Comparison of ENCODE assay signal across 19 mouse cellular contexts in genomic region chr16:95717631-95718030, GRCm38 (mm10). TPM values are rescaled to one million over a fixed set of nuclear protein-coding genes. Genes with fewer than 3 reads are reported as not detected.
A peak's percentile ranks its signal among the peaks of the same experiment; 100 is the strongest.
DNase-seq lines count a peak whose midpoint lies in the region; ATAC-seq and TF ChIP-seq lines count a peak whose summit lies in the region.
"Had no signal": no experiment of that assay in that cellular context is flagged by ENCODE, and none has a peak within 500 bp of the region (broad histone marks: within the 10 kb centered on the region; RNA-seq: fewer than 3 reads in every experiment).

No protein-coding gene starts in this region.

- no peak overlapping the region for H3K9ac ChIP-seq in heart, postnatal 0 days (replicated peaks; ENCODE audit: low read depth, low read length)
- H3K9ac ChIP-seq: hindbrain, embryonic 12.5 days; hindbrain, embryonic 15.5 days had no signal

- H3K4me1 ChIP-seq in heart, postnatal 0 days (ENCODE audit: control insufficient read depth, insufficient read depth), result no peaks in the 10 kb centered on the region
- H3K4me1 ChIP-seq: forebrain, embryonic 10.5 days; hindbrain, embryonic 12.5 days; hindbrain, embryonic 15.5 days had no signal

- no peak for ATAC-seq in heart, postnatal 0 days (ENCODE audit: insufficient read depth, low read depth)
- ATAC-seq: forebrain, embryonic 14.5 days; Patski had no signal

- no peak for TF ChIP-seq CTCF in heart, postnatal 0 days (IDR thresholded peaks at IDR 0.05; ENCODE audit: low read depth)

- intact Hi-C loops in heart, postnatal 25 days (cut with DNase I), result loop anchor here (5.0 kb wide), 1 partner anchor 35 kb away; no protein-coding TSS in a partner anchor

- H3K9me3 ChIP-seq in heart, postnatal 0 days (replicated peaks; ENCODE audit: control insufficient read depth, low read length), result peaks cover 16% of the 10 kb centered on the region
- H3K9me3 ChIP-seq: hindbrain, embryonic 12.5 days; hindbrain, embryonic 15.5 days had no signal

- TF ChIP-seq EP300 in heart, postnatal 0 days (IDR thresholded peaks at IDR 0.05; ENCODE audit: low read depth), result no peak

- no peaks in the 10 kb centered on the region for H3K27me3 ChIP-seq in heart, postnatal 0 days (ENCODE audit: control insufficient read depth, insufficient read depth, low read length)
- H3K27me3 ChIP-seq: CH12.LX; hindbrain, embryonic 12.5 days; hindbrain, embryonic 15.5 days; Patski had no signal

- H3K27ac ChIP-seq in heart, postnatal 0 days (ENCODE audit: low read depth), result peak overlapping the region; percentile 18
- H3K27ac ChIP-seq: forebrain, embryonic 10.5 days; hindbrain, embryonic 12.5 days; hindbrain, embryonic 15.5 days had no signal

- no peak overlapping the region for H3K4me2 ChIP-seq in heart, postnatal 0 days (ENCODE audit: low read depth, low read length)
- H3K4me2 ChIP-seq: heart, embryonic 11.5 days; hindbrain, embryonic 12.5 days; hindbrain, embryonic 15.5 days had no signal

- H3K36me3 ChIP-seq in heart, postnatal 0 days (replicated peaks; ENCODE audit: control insufficient read depth, insufficient read depth, low read length), result peaks cover 83% of the 10 kb centered on the region

- no peak overlapping the region for H3K4me3 ChIP-seq in heart, postnatal 0 days (ENCODE audit: low read depth, low read length)
- H3K4me3 ChIP-seq: forebrain, embryonic 10.5 days; hindbrain, embryonic 12.5 days; hindbrain, embryonic 15.5 days had no signal

- peak; percentile 90 for DNase-seq in heart, adult 11 months
- no peak for DNase-seq in heart, postnatal 4 days
- no peak for DNase-seq in heart, postnatal 0 days (ENCODE audit: low spot score)
- DNase-seq in heart, postnatal 25 days (ENCODE audit: low spot score), result no peak
- peak; percentile 11 for DNase-seq in thymus, postnatal 4 days
- DNase-seq in thymus, postnatal 36 days, result no peak
- no peak for DNase-seq in lung, postnatal 36 days
- DNase-seq: B cell, adult 2 months; cerebellum, adult 18-20 months; cerebellum, adult 9-10 months; cerebellum, postnatal 14 days; gastrocnemius, postnatal 25 days had no signal

- 89% methylated on average over 6 of the region's 6 CpGs for WGBS in heart, postnatal 0 days

RNA-seq across cellular contexts. Expression of gene Ets2, which starts 15.8 kb away (rescaled TPM):
- 100 to 1,000 TPM; 106 to 110 TPM for total RNA-seq in heart, postnatal 4 days (2021)
- 61.2 and 69.2 TPM in 2 replicates for total RNA-seq in heart, postnatal 0 days (2014; rRNA removed; ENCODE audit: low replicate concordance)
- 44.0 and 45.0 TPM in 2 replicates for polyA plus RNA-seq in heart, postnatal 0 days (2015; fragmentation: Nextera tagmentation; extraction: Ambion mirVana)
- 10 to 100 TPM; 84.1 to 91.6 TPM for total RNA-seq in heart, postnatal 25 days (2021)

Comparison
In these comparisons a context has a peak if more than half of its experiments do, and no peak if none do; other contexts are left out.
1. DNase-seq: peak in heart, adult 11 months (single experiment) and thymus, postnatal 4 days (single experiment); none in heart, postnatal 4 days (single experiment), heart, postnatal 0 days (single experiment), heart, postnatal 25 days (single experiment), thymus, postnatal 36 days (0 of 2) and lung, postnatal 36 days (single experiment).